Mouse (Mus musculus) E14TG2a.4 (cell line): ENCODE results near the gene Cadps.

Source experiments
- CTCF ChIP-seq: conservative IDR thresholded peaks from 2 replicates; pipeline ENCODE4 v1.5.1; 2014; ENCODE audit warnings: low read length
- NANOG ChIP-seq: IDR thresholded peaks from 2 replicates; pipeline ENCODE4 v1.6.1; 2014; ENCODE audit warnings: borderline replicate concordance, low read length, mixed read lengths

- peak; percentile 65 for TF ChIP-seq CTCF
- TF ChIP-seq NANOG, result no peak
Measured at GRCm38 (mm10) chr14:12575105-12575504, 247.8 kb downstream of the Cadps start.
